Mouse (Mus musculus): ENCODE measurements around the gene Sulf2. TPM values are rescaled to one million over a fixed set of nuclear protein-coding genes. Genes with fewer than 3 reads are reported as not detected.
A peak's percentile ranks its signal among the peaks of the same experiment; 100 is the strongest.

The Sulf2 gene
- total RNA-seq, 2 experiments from 2014 or later = 5.9 to 12.2 TPM

GRCm38 (mm10) chr2:166153399-166153793 is 2.1 kb downstream of the Sulf2 start:
- intact Hi-C loops (cut with DNase I) = loop anchor here (5.0 kb wide), 1 partner anchor 46 kb away; no protein-coding TSS in a partner anchor
- DNase-seq = no peak
- TF ChIP-seq CTCF (IDR thresholded peaks at IDR 0.05) = no peak
- peak overlapping the region; percentile 83 for H3K27ac ChIP-seq
- H3K4me3 ChIP-seq = peak overlapping the region; percentile 86

- no peak for DNase-seq
- Histone ChIP-seq H3K27ac (peak overlapping the region; percentile 83; the same call in 1 of the 2 replicates), H3K4me3 (no peak overlapping the region)
- intact Hi-C loops (cut with DNase I) = loop anchor here (5.0 kb wide), 1 partner anchor 46 kb away; no protein-coding TSS in a partner anchor
- TF ChIP-seq CTCF (IDR thresholded peaks at IDR 0.05) = no peak
Measured at GRCm38 (mm10) chr2:166152734-166153398, 2.6 kb downstream of the Sulf2 start.

GRCm38 (mm10) chr2:166151510-166152473 is 3.7 kb downstream of the Sulf2 start:
- peak; percentile 93 for DNase-seq

GRCm38 (mm10) chr2:166150584-166150983 is 4.9 kb downstream of the Sulf2 start:
- intact Hi-C loops (cut with DNase I) = loop anchor here (5.0 kb wide), 1 partner anchor 43 kb away; no protein-coding TSS in a partner anchor
- Histone ChIP-seq H3K4me3 (no peak overlapping the region), H3K27ac (no peak overlapping the region)
- no peak for TF ChIP-seq CTCF (IDR thresholded peaks at IDR 0.05)
- no peak for DNase-seq

More at GRCm38 (mm10) chr2:166151510-166152473, 3.7 kb downstream of the Sulf2 start:
- no peak for TF ChIP-seq CTCF (IDR thresholded peaks at IDR 0.05)
- intact Hi-C loops (cut with DNase I) = loop anchor here (5.0 kb wide), 1 partner anchor 44 kb away; no protein-coding TSS in a partner anchor
- Histone ChIP-seq H3K27ac (peak overlapping the region; percentile 29; the same call in 1 of the 2 replicates), H3K4me3 (peak overlapping the region; percentile 16; the same call in 1 of the 2 replicates)

GRCm38 (mm10) chr2:166149482-166149881 is 6.0 kb downstream of the Sulf2 start:
- DNase-seq = no peak
- H3K27ac ChIP-seq = peak overlapping the region; percentile 32; the same call in 1 of the 2 replicates
- no peak overlapping the region for H3K4me3 ChIP-seq
- intact Hi-C loops (cut with DNase I) = no loop called here
- TF ChIP-seq CTCF (IDR thresholded peaks at IDR 0.05) = no peak

GRCm38 (mm10) chr2:166148672-166149332 is 6.7 kb downstream of the Sulf2 start:
- no peak for TF ChIP-seq CTCF (IDR thresholded peaks at IDR 0.05)
- Histone ChIP-seq H3K4me3 (no peak overlapping the region), H3K27ac (peak overlapping the region; percentile 32)
- DNase-seq = no peak
- intact Hi-C loops (cut with DNase I) = no loop called here

GRCm38 (mm10) chr2:166147930-166148651 is 7.4 kb downstream of the Sulf2 start:
- Histone ChIP-seq H3K27ac (peak overlapping the region; percentile 32), H3K4me3 (no peak overlapping the region)
- no peak for TF ChIP-seq CTCF (IDR thresholded peaks at IDR 0.05)
- no peak for DNase-seq
- intact Hi-C loops (cut with DNase I) = no loop called here

GRCm38 (mm10) chr2:166146446-166146845 is 9.0 kb downstream of the Sulf2 start:
- no peak for TF ChIP-seq CTCF (IDR thresholded peaks at IDR 0.05)
- Histone ChIP-seq H3K27ac (no peak overlapping the region), H3K4me3 (no peak overlapping the region)
- no peak for DNase-seq
- intact Hi-C loops (cut with DNase I) = no loop called here

GRCm38 (mm10) chr2:166145031-166145430 is 10.4 kb downstream of the Sulf2 start:
- no peak overlapping the region for H3K4me3 ChIP-seq
- H3K27ac ChIP-seq = no peak overlapping the region
- intact Hi-C loops (cut with DNase I) = no loop called here
- TF ChIP-seq CTCF (IDR thresholded peaks at IDR 0.05) = no peak
- DNase-seq = no peak

- H3K27ac ChIP-seq = 0 out of 2 replicates have a peak overlapping the region, but pooled peaks have one; percentile 8
- no peak for DNase-seq
- intact Hi-C loops (cut with DNase I) = no loop called here
- H3K4me3 ChIP-seq = no peak overlapping the region
- TF ChIP-seq CTCF (IDR thresholded peaks at IDR 0.05) = no peak
Measured at GRCm38 (mm10) chr2:166143871-166144270, 11.6 kb downstream of the Sulf2 start.

GRCm38 (mm10) chr2:166142561-166143112 is 12.8 kb downstream of the Sulf2 start:
- intact Hi-C loops (cut with DNase I) = no loop called here
- no peak for TF ChIP-seq CTCF (IDR thresholded peaks at IDR 0.05)
- Histone ChIP-seq H3K4me3 (peak overlapping the region; percentile 40), H3K27ac (peak overlapping the region; percentile 38)
- DNase-seq = peak; percentile 57

All from gastrocnemius, adult 2 months (tissue).